Mouse (Mus musculus) megakaryocyte, embryonic 14.5 days (primary cell): ENCODE measurements around the gene Cfap43.

ENCODE experiments used
- FLI1 ChIP-seq: IDR thresholded peaks from 2 replicates; pipeline ENCODE4 v1.6.1; 2012; ENCODE audit warnings: low read length, inconsistent platforms, mixed read lengths
- GATA1 ChIP-seq: IDR thresholded peaks from 3 replicates; pipeline ENCODE4 v1.6.1; 2012; ENCODE audit warnings: mixed read lengths, low read length, inconsistent platforms, borderline replicate concordance

GRCm38 (mm10) chr19:47953169-47953568 lies 34.1 kb upstream of the Cfap43 start:
- no peak for TF ChIP-seq GATA1
- no peak for TF ChIP-seq FLI1
